Mouse (Mus musculus): ENCODE data around the gene Ube2g1. TPM values are rescaled to one million over a fixed set of nuclear protein-coding genes. Genes with fewer than 3 reads are reported as not detected.

Ube2g1 gene
- total and polyA plus RNA-seq, 2 experiments = 8.2 to 26.6 TPM

- H3K36me3 ChIP-seq (ENCODE audit: control insufficient read depth, insufficient read depth, low read length) = no peaks in the 10 kb centered on the region
- peaks cover 12% of the 10 kb centered on the region; the same call in 1 of the 2 replicates for H3K4me1 ChIP-seq (ENCODE audit: control insufficient read depth, insufficient read depth, low read length)
- peak overlapping the region; percentile 35 for H3K9ac ChIP-seq (ENCODE audit: low read depth, low read length)
- no peak overlapping the region for H3K27ac ChIP-seq (replicated peaks; ENCODE audit: insufficient read depth, low read depth, low read length)
- TF ChIP-seq CTCF (IDR thresholded peaks at IDR 0.05; ENCODE audit: low read depth, low read length) (no peak), POLR2A (IDR thresholded peaks at IDR 0.05; ENCODE audit: extremely low read depth, insufficient read depth, low read length) (no peak)
- H3K4me3 ChIP-seq (ENCODE audit: insufficient read depth, low read depth, low read length) = peak overlapping the region; percentile 38
- DNase-seq (ENCODE audit: extremely low read depth, low read depth, low spot score) = no peak
- H3K27me3 ChIP-seq (ENCODE audit: control insufficient read depth, insufficient read depth, low read length) = no peaks in the 10 kb centered on the region
- H3K79me2 ChIP-seq (ENCODE audit: control insufficient read depth, insufficient read depth, low read length) = no peaks in the 10 kb centered on the region
- 40% methylated on average over 7 of the region's 7 CpGs for WGBS
Observed at GRCm38 (mm10) chr11:72576111-72576465, 31.0 kb upstream of the Ube2g1 start.

GRCm38 (mm10) chr11:72576466-72577351, 30.4 kb upstream of the Ube2g1 start:
- Histone ChIP-seq H3K27me3 (ENCODE audit: control insufficient read depth, insufficient read depth, low read length) (no peaks in the 10 kb centered on the region), H3K36me3 (ENCODE audit: control insufficient read depth, insufficient read depth, low read length) (no peaks in the 10 kb centered on the region), H3K4me1 (ENCODE audit: control insufficient read depth, insufficient read depth, low read length) (peaks cover 15% of the 10 kb centered on the region), H3K79me2 (ENCODE audit: control insufficient read depth, insufficient read depth, low read length) (no peaks in the 10 kb centered on the region), H3K27ac (replicated peaks; ENCODE audit: insufficient read depth, low read depth, low read length) (peak overlapping the region; percentile 37; the same call in 1 of the 2 replicates), H3K4me3 (ENCODE audit: insufficient read depth, low read depth, low read length) (peak overlapping the region; percentile 39), H3K9ac (ENCODE audit: low read depth, low read length) (peak overlapping the region; percentile 51)
- peak; percentile 83 for DNase-seq (ENCODE audit: extremely low read depth, low read depth, low spot score)
- WGBS = 5% methylated on average over 24 of the region's 24 CpGs
- TF ChIP-seq CTCF (IDR thresholded peaks at IDR 0.05; ENCODE audit: low read depth, low read length) (no peak), POLR2A (IDR thresholded peaks at IDR 0.05; ENCODE audit: extremely low read depth, insufficient read depth, low read length) (no peak)

- TF ChIP-seq POLR2A (IDR thresholded peaks at IDR 0.05; ENCODE audit: extremely low read depth, insufficient read depth, low read length) = no peak
- TF ChIP-seq CTCF (IDR thresholded peaks at IDR 0.05; ENCODE audit: low read depth, low read length) = no peak
- no peak for DNase-seq (ENCODE audit: extremely low read depth, low read depth, low spot score)
- 87% methylated on average over 4 of the region's 4 CpGs for WGBS
- Histone ChIP-seq H3K4me3 (ENCODE audit: insufficient read depth, low read depth, low read length) (no peak overlapping the region), H3K27me3 (ENCODE audit: control insufficient read depth, insufficient read depth, low read length) (no peaks in the 10 kb centered on the region), H3K27ac (replicated peaks; ENCODE audit: insufficient read depth, low read depth, low read length) (no peak overlapping the region), H3K36me3 (ENCODE audit: control insufficient read depth, insufficient read depth, low read length) (no peaks in the 10 kb centered on the region), H3K79me2 (ENCODE audit: control insufficient read depth, insufficient read depth, low read length) (no peaks in the 10 kb centered on the region), H3K9ac (ENCODE audit: low read depth, low read length) (no peak overlapping the region), H3K4me1 (ENCODE audit: control insufficient read depth, insufficient read depth, low read length) (peaks cover 16% of the 10 kb centered on the region)
Observed at GRCm38 (mm10) chr11:72578471-72578870, 28.6 kb upstream of the Ube2g1 start.

- Histone ChIP-seq H3K36me3 (ENCODE audit: control insufficient read depth, insufficient read depth, low read length) (no peaks in the 10 kb centered on the region), H3K79me2 (ENCODE audit: control insufficient read depth, insufficient read depth, low read length) (no peaks in the 10 kb centered on the region), H3K27ac (replicated peaks; ENCODE audit: insufficient read depth, low read depth, low read length) (peak overlapping the region; percentile 83), H3K4me1 (ENCODE audit: control insufficient read depth, insufficient read depth, low read length) (peaks cover 10% of the 10 kb centered on the region), H3K27me3 (ENCODE audit: control insufficient read depth, insufficient read depth, low read length) (no peaks in the 10 kb centered on the region), H3K4me3 (ENCODE audit: insufficient read depth, low read depth, low read length) (peak overlapping the region; percentile 32), H3K9ac (ENCODE audit: low read depth, low read length) (peak overlapping the region; percentile 47)
- DNase-seq (ENCODE audit: extremely low read depth, low read depth, low spot score) = peak; percentile 91
- WGBS = 31% methylated on average over 8 of the region's 8 CpGs
- TF ChIP-seq POLR2A (IDR thresholded peaks at IDR 0.05; ENCODE audit: extremely low read depth, insufficient read depth, low read length) (no peak), CTCF (IDR thresholded peaks at IDR 0.05; ENCODE audit: low read depth, low read length) (no peak)
Observed at GRCm38 (mm10) chr11:72581609-72582447, 25.3 kb upstream of the Ube2g1 start.

GRCm38 (mm10) chr11:72582448-72582705, 24.7 kb upstream of the Ube2g1 start:
- DNase-seq (ENCODE audit: extremely low read depth, low read depth, low spot score) = no peak
- Histone ChIP-seq H3K4me3 (ENCODE audit: insufficient read depth, low read depth, low read length) (peak overlapping the region; percentile 32), H3K4me1 (ENCODE audit: control insufficient read depth, insufficient read depth, low read length) (peaks cover 8% of the 10 kb centered on the region), H3K79me2 (ENCODE audit: control insufficient read depth, insufficient read depth, low read length) (no peaks in the 10 kb centered on the region), H3K9ac (ENCODE audit: low read depth, low read length) (peak overlapping the region; percentile 47), H3K27me3 (ENCODE audit: control insufficient read depth, insufficient read depth, low read length) (no peaks in the 10 kb centered on the region), H3K27ac (replicated peaks; ENCODE audit: insufficient read depth, low read depth, low read length) (peak overlapping the region; percentile 83), H3K36me3 (ENCODE audit: control insufficient read depth, insufficient read depth, low read length) (no peaks in the 10 kb centered on the region)
- 36% methylated on average over 3 of the region's 3 CpGs for WGBS
- TF ChIP-seq POLR2A (IDR thresholded peaks at IDR 0.05; ENCODE audit: extremely low read depth, insufficient read depth, low read length) (no peak), CTCF (IDR thresholded peaks at IDR 0.05; ENCODE audit: low read depth, low read length) (no peak)

Data from liver, adult 2 months (tissue).